Comparison of ENCODE assay signal across 9 mouse cellular contexts in the genomic region with DNA sequence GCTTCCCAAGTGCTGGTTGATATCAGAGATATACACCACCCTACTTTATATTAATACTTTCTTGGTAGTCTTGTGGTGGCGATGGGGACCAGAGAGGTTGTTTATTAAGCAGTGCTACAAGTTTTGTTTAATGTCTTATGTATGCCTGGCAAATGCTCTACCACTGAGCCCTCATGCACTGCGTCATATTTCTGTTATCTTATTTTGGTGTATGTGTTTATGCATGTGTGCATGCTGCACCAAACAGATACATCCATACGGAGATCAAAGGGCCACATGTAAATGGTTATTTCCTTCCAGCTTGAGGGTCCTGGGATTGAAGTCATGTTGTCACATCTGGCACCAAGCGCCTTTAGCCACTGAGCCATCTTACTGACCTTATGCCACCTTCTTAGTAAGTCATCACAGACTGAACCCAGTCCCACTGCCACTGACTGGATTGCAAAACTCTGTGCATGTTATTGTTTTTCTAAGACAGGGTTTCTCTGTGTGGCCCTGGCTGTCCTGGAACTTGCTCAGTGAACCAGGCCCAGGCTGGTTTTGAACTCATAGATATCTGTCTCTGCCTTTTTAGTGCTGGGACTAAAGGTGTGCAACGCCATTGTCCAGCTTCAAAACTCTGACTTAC. TPM values are rescaled to one million over a fixed set of nuclear protein-coding genes. Genes with fewer than 3 reads are reported as not detected.
DNase-seq lines count a peak whose midpoint lies in the region; ATAC-seq and TF ChIP-seq lines count a peak whose summit lies in the region.
"Had no signal": no experiment of that assay in that cellular context is flagged by ENCODE, and none has a peak within 500 bp of the region (broad histone marks: within the 10 kb centered on the region; RNA-seq: fewer than 3 reads in every experiment).

No protein-coding gene starts in this region.

- no peak overlapping the region for H3K9ac ChIP-seq in lung, postnatal 0 days (replicated peaks; ENCODE audit: low read depth)
- peak overlapping the region; percentile 96 for H3K9ac ChIP-seq in forebrain, embryonic 15.5 days (replicated peaks)
- H3K9ac ChIP-seq in liver, embryonic 12.5 days: peak overlapping the region; percentile 99
- H3K9ac ChIP-seq in stomach, postnatal 0 days (ENCODE audit: low read length): peak overlapping the region; percentile 19; the same call in 1 of the 2 replicates

- no peak for DNase-seq in lung, postnatal 0 days (ENCODE audit: low spot score)
- no peak for DNase-seq in lung, adult 18-20 months
- DNase-seq in stomach, postnatal 0 days (ENCODE audit: low spot score): no peak
- DNase-seq in kidney, adult 8-10 months: no peak
- no peak for DNase-seq in gastrocnemius, postnatal 36 days
- no peak for DNase-seq in embryo, embryonic 10 days (ENCODE audit: low spot score)
- DNase-seq: gastrocnemius, postnatal 10 days had no signal

- H3K4me1 ChIP-seq in lung, postnatal 0 days (ENCODE audit: insufficient read depth, low read depth, low read length): peaks cover 11% of the 10 kb centered on the region; the same call in 1 of the 2 replicates
- H3K4me1 ChIP-seq in forebrain, embryonic 15.5 days: peaks cover 45% of the 10 kb centered on the region
- H3K4me1 ChIP-seq in liver, embryonic 12.5 days: peaks cover 46% of the 10 kb centered on the region
- peaks cover 9% of the 10 kb centered on the region for H3K4me1 ChIP-seq in stomach, postnatal 0 days (replicated peaks; ENCODE audit: control insufficient read depth, insufficient read depth)

- no peaks in the 10 kb centered on the region for H3K27me3 ChIP-seq in lung, postnatal 0 days (replicated peaks; ENCODE audit: insufficient read depth, low read length)
- H3K27me3 ChIP-seq in forebrain, embryonic 15.5 days: no peaks in the 10 kb centered on the region
- no peaks in the 10 kb centered on the region for H3K27me3 ChIP-seq in liver, embryonic 12.5 days (replicated peaks)
- H3K27me3 ChIP-seq in stomach, postnatal 0 days (ENCODE audit: control insufficient read depth, insufficient read depth, low read length): no peaks in the 10 kb centered on the region

- 69% methylated on average over 5 of the region's 5 CpGs for WGBS in lung, postnatal 0 days
- 92% methylated on average over 5 of the region's 5 CpGs for WGBS in forebrain, embryonic 15.5 days
- WGBS in liver, embryonic 12.5 days (ENCODE audit: insufficient replicate concordance): 63% methylated on average over 5 of the region's 5 CpGs
- whole genome bisulfite sequencing in stomach, postnatal 0 days: 83% methylated on average over 5 of the region's 5 CpGs

- H3K36me3 ChIP-seq in lung, postnatal 0 days (ENCODE audit: insufficient read depth, low read length): no peaks in the 10 kb centered on the region
- peaks cover 5% of the 10 kb centered on the region; the same call in 1 of the 2 replicates for H3K36me3 ChIP-seq in forebrain, embryonic 15.5 days
- H3K36me3 ChIP-seq in liver, embryonic 12.5 days: peaks cover 46% of the 10 kb centered on the region
- H3K36me3 ChIP-seq in stomach, postnatal 0 days (ENCODE audit: control insufficient read depth, insufficient read depth, low read length): no peaks in the 10 kb centered on the region

- no peak for ATAC-seq in lung, postnatal 0 days
- no peak for ATAC-seq in forebrain, embryonic 15.5 days (replicated peaks)
- peak; percentile 17; the same call in 1 of the 2 replicates for ATAC-seq in liver, embryonic 12.5 days
- no peak for ATAC-seq in stomach, postnatal 0 days (ENCODE audit: low FRiP score, low TSS enrichment)

- no peak overlapping the region for H3K4me3 ChIP-seq in lung, postnatal 0 days (ENCODE audit: low read depth, low read length)
- H3K4me3 ChIP-seq in forebrain, embryonic 15.5 days: peak overlapping the region; percentile 95
- peak overlapping the region; percentile 95 for H3K4me3 ChIP-seq in liver, embryonic 12.5 days
- peak overlapping the region; percentile 97; the same call in 1 of the 2 replicates for H3K4me3 ChIP-seq in stomach, postnatal 0 days (ENCODE audit: low read depth, low read length)

- no peak for TF ChIP-seq CTCF in lung, postnatal 0 days (IDR thresholded peaks at IDR 0.05)
- no peak for TF ChIP-seq CTCF in stomach, postnatal 0 days (IDR thresholded peaks at IDR 0.05; ENCODE audit: low read depth)

- no peak for TF ChIP-seq EP300 in lung, postnatal 0 days (IDR thresholded peaks at IDR 0.05)
- TF ChIP-seq EP300 in stomach, postnatal 0 days (optimal IDR thresholded peaks at IDR 0.05): no peak

- no peak overlapping the region for H3K27ac ChIP-seq in lung, postnatal 0 days (ENCODE audit: low read length)
- no peak overlapping the region for H3K27ac ChIP-seq in forebrain, embryonic 15.5 days (replicated peaks)
- H3K27ac ChIP-seq in liver, embryonic 12.5 days: peak overlapping the region; percentile 56; the same call in 1 of the 2 replicates
- H3K27ac ChIP-seq in stomach, postnatal 0 days (replicated peaks): no peak overlapping the region

- H3K4me2 ChIP-seq in lung, postnatal 0 days (replicated peaks; ENCODE audit: low read depth, low read length): peak overlapping the region; percentile 65
- H3K4me2 ChIP-seq in forebrain, embryonic 15.5 days (replicated peaks): peak overlapping the region; percentile 68
- peak overlapping the region; percentile 75 for H3K4me2 ChIP-seq in liver, embryonic 12.5 days
- H3K4me2 ChIP-seq in stomach, postnatal 0 days (replicated peaks; ENCODE audit: low read depth): peak overlapping the region; percentile 54

- H3K9me3 ChIP-seq in lung, postnatal 0 days (ENCODE audit: low read length): no peaks in the 10 kb centered on the region
- no peaks in the 10 kb centered on the region for H3K9me3 ChIP-seq in forebrain, embryonic 15.5 days
- H3K9me3 ChIP-seq in liver, embryonic 12.5 days (replicated peaks): no peaks in the 10 kb centered on the region
- H3K9me3 ChIP-seq in stomach, postnatal 0 days (ENCODE audit: control insufficient read depth, low read length): no peaks in the 10 kb centered on the region

- intact Hi-C loops in gastrocnemius, postnatal 36 days (cut with DNase I): no loop called here

RNA-seq across cellular contexts. Expression of gene Kin, which starts 1.2 kb away (rescaled TPM):
- polyA plus RNA-seq in lung, postnatal 0 days (2015; fragmentation: Nextera tagmentation; extraction: Ambion mirVana): 21.2 and 24.0 TPM in 2 replicates
- 39.3 and 40.7 TPM in 2 replicates for polyA plus RNA-seq in forebrain, embryonic 15.5 days (2015; fragmentation: Nextera tagmentation; extraction: Ambion mirVana)
- polyA plus RNA-seq in liver, embryonic 12.5 days (2016; fragmentation: Nextera tagmentation; extraction: Ambion mirVana): 23.5 and 24.2 TPM in 2 replicates
- 15.4 and 16.2 TPM in 2 replicates for polyA plus RNA-seq in stomach, postnatal 0 days (2015; fragmentation: Nextera tagmentation; extraction: Ambion mirVana)
- 1 to 10 TPM; 4.4 to 5.4 TPM for total RNA-seq in gastrocnemius, postnatal 36 days (2021)

RNA-seq across cellular contexts. Expression of gene Atp5c1, which starts 1.3 kb away (rescaled TPM):
- 352 TPM in 2 replicates for polyA plus RNA-seq in lung, postnatal 0 days (2015; fragmentation: Nextera tagmentation; extraction: Ambion mirVana)
- 519 and 533 TPM in 2 replicates for polyA plus RNA-seq in forebrain, embryonic 15.5 days (2015; fragmentation: Nextera tagmentation; extraction: Ambion mirVana)
- 409 and 425 TPM in 2 replicates for polyA plus RNA-seq in liver, embryonic 12.5 days (2016; fragmentation: Nextera tagmentation; extraction: Ambion mirVana)
- polyA plus RNA-seq in stomach, postnatal 0 days (2015; fragmentation: Nextera tagmentation; extraction: Ambion mirVana): 620 and 626 TPM in 2 replicates
- total RNA-seq in gastrocnemius, postnatal 36 days (2021): 100 to 1,000 TPM; 760 to 854 TPM

RNA-seq across cellular contexts. Expression of gene Taf3, which starts 33.2 kb away (rescaled TPM):
- 7.5 and 8.4 TPM in 2 replicates for polyA plus RNA-seq in lung, postnatal 0 days (2015; fragmentation: Nextera tagmentation; extraction: Ambion mirVana)
- polyA plus RNA-seq in forebrain, embryonic 15.5 days (2015; fragmentation: Nextera tagmentation; extraction: Ambion mirVana): 14.9 and 15.8 TPM in 2 replicates
- 10.0 and 10.4 TPM in 2 replicates for polyA plus RNA-seq in liver, embryonic 12.5 days (2016; fragmentation: Nextera tagmentation; extraction: Ambion mirVana)
- 4.7 and 4.9 TPM in 2 replicates for polyA plus RNA-seq in stomach, postnatal 0 days (2015; fragmentation: Nextera tagmentation; extraction: Ambion mirVana)
- total RNA-seq in gastrocnemius, postnatal 36 days (2021): 1 to 10 TPM; 6.3 to 7.7 TPM

RNA-seq across cellular contexts. Expression of gene Itih2, which starts 49.6 kb away (rescaled TPM):
- 1.6 and 1.7 TPM in 2 replicates for polyA plus RNA-seq in lung, postnatal 0 days (2015; fragmentation: Nextera tagmentation; extraction: Ambion mirVana)
- polyA plus RNA-seq in forebrain, embryonic 15.5 days (2015; fragmentation: Nextera tagmentation; extraction: Ambion mirVana): 1.4 and 1.7 TPM in 2 replicates
- polyA plus RNA-seq in liver, embryonic 12.5 days (2016; fragmentation: Nextera tagmentation; extraction: Ambion mirVana): 230 and 235 TPM in 2 replicates
- 9.0 and 11.3 TPM in 2 replicates for polyA plus RNA-seq in stomach, postnatal 0 days (2015; fragmentation: Nextera tagmentation; extraction: Ambion mirVana)
- total RNA-seq in gastrocnemius, postnatal 36 days (2021): under 1 TPM; 0.36 to 0.69 TPM
